Mouse (Mus musculus) heart, adult 2 months (tissue): ENCODE results near the gene Wfdc11.

Source experiments
- CTCF ChIP-seq: fragments of 200-600 bp; IDR thresholded peaks from 2 replicates; pipeline ENCODE4 v1.8.1; 2022; ENCODE audit warnings: antibody characterized with exemption, mild to moderate bottlenecking, moderate library complexity
- EP300 ChIP-seq: fragments of 200-500 bp; IDR thresholded peaks from 2 replicates; pipeline ENCODE4 v1.6.1; 2011; ENCODE audit warnings: low read depth, low read length, control low read depth; ENCODE audit not compliant: insufficient read depth

GRCm38 (mm10) chr2:164705991-164706390 lies 32.1 kb upstream of the Wfdc11 start:
- TF ChIP-seq CTCF (no peak), EP300 (no peak)
